Mouse (Mus musculus) thymus, adult 2 months (tissue): ENCODE data around the gene Wnt6. TPM values are rescaled to one million over a fixed set of nuclear protein-coding genes. Genes with fewer than 3 reads are reported as not detected.

Experiments
- DNase-seq: peaks from one replicate; pipeline ENCODE4 v3.0.0; 2021
- H3K27ac ChIP-seq: fragments of 200-500 bp; 2 replicates; pipeline ENCODE4 v1.5.1; 2012; ENCODE audit warnings: low read length, control low read depth; ENCODE audit not compliant: control insufficient read depth, insufficient read depth
- H3K27me3 ChIP-seq: fragments of 200-500 bp; 2 replicates; pipeline ENCODE4 v1.6.1; 2012; ENCODE audit warnings: mild to moderate bottlenecking, low read length, moderate library complexity, mixed read lengths; ENCODE audit not compliant: control insufficient read depth, insufficient read depth
- H3K36me3 ChIP-seq: fragments of 200-500 bp; 2 replicates; pipeline ENCODE4 v1.6.1; 2012; ENCODE audit warnings: mild to moderate bottlenecking, low read length, moderate library complexity; ENCODE audit not compliant: control insufficient read depth, insufficient read depth
- H3K4me1 ChIP-seq: fragments of 200-500 bp; replicated peaks from 2 replicates; pipeline ENCODE4 v1.6.1; 2012; ENCODE audit warnings: low read length; ENCODE audit not compliant: control insufficient read depth, insufficient read depth
- H3K4me3 ChIP-seq: fragments of 200-500 bp; 2 replicates; pipeline ENCODE4 v1.5.1; 2012; ENCODE audit warnings: mild to moderate bottlenecking, low read length, control low read depth, moderate library complexity; ENCODE audit not compliant: control insufficient read depth, insufficient read depth
- CTCF ChIP-seq: fragments of 200-500 bp; IDR thresholded peaks from 2 replicates; pipeline ENCODE4 v1.5.1; 2012; ENCODE audit warnings: mild to moderate bottlenecking, control low read depth, low read length, moderate library complexity, borderline replicate concordance; ENCODE audit not compliant: control insufficient read depth, poor library complexity, insufficient read depth; ENCODE audit errors: extremely low read depth
- POLR2A ChIP-seq: fragments of 200-500 bp; IDR thresholded peaks from 2 replicates; pipeline ENCODE4 v1.6.1; 2012; ENCODE audit warnings: mild to moderate bottlenecking, low read length, control low read depth, moderate library complexity; ENCODE audit not compliant: control insufficient read depth, poor library complexity, insufficient read depth; ENCODE audit errors: extremely low read depth
- WGBS: fragments of 180-500 bp; shearing (Covaris S2); methylation state at CpG from one replicate; pipeline ENCODE4 v1.1.7; 2018; 5-methylcytosine and 5-hydroxymethylcytosine counted together
- polyA plus RNA-seq: library from polyadenylated mRNA; depleted of rRNA; stranded (reverse); fragments of >200 nt; gene quantifications from 2 replicates; pipeline ENCODE4 v1.2.3, GENCODE M21; 2012

The Wnt6 gene
- polyA plus RNA-seq, 1 experiment: 1.9 TPM

GRCm38 (mm10) chr1:74740846-74741245, 30.8 kb upstream of the Wnt6 start:
- DNase-seq: no peak
- 91% methylated on average over 7 of the region's 7 CpGs for WGBS
- Histone ChIP-seq H3K27ac (no peak overlapping the region), H3K36me3 (no peaks in the 10 kb centered on the region), H3K4me3 (no peak overlapping the region), H3K27me3 (no peaks in the 10 kb centered on the region), H3K4me1 (no peaks in the 10 kb centered on the region)
- no peak for TF ChIP-seq CTCF
- TF ChIP-seq POLR2A: no peak

DNA sequence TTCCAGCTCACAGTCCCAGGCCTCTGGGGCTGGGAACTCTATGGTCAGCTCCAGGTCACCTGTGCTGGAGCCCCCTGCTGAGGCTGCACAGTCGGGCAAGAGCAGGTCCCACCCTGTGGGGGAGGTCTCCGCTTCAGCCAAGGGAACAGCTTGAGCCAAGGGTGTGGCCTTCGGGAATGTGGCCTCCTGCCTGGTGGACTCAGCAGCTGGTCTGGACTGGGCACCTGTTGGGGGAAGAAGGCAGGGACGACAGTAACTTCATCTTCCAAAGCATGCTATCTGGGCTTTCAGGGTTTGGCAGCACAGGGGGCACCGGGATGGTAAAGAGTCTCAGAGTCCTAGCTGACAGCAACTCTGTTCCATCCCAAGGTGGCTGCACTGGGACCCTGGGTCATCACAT, 24.4 kb upstream of the Wnt6 start:
- no peak overlapping the region for H3K27ac ChIP-seq
- no peak for DNase-seq
- 90% methylated on average over 5 of the region's 5 CpGs for WGBS

DNA sequence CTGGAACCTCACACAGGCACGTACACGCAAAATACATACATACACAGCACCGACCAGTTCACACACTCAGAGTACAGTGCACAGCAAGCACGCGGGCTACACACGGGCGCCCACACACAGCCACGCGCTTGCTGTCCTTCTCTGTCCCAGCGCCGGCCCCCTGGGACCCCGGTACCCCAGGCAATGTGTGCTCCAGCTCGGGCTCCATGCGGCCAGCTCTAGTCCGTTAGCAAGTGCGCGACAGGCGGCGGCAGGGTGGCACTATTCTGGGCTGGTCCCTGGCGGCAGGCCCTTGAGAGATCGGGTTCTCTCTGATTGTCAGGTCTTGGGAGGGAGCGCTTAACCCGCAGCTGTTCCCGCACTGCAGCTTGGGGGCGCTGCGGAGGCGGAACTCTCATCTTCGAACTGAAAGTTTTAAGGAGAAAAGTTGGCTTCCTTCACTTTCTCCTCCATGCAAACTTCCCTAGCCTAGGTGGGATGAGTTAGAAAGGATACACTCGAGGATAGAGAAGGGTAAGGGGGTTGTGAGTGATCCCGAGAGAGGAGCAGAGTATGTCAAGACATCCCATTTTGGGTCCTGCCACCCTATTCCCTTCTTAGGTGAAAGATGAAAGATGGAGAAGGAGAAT, 22.9 kb upstream of the Wnt6 start, which contains the start of gene Prkag3:
TSS of gene Prkag3 (minus strand) at position 579 of the 629 bp plus-strand sequence.
- H3K4me1 ChIP-seq: peaks cover 6% of the 10 kb centered on the region
- no peaks in the 10 kb centered on the region for H3K27me3 ChIP-seq
- WGBS: 16% methylated on average over 30 of the region's 30 CpGs
- DNase-seq: peak; percentile 49
- no peaks in the 10 kb centered on the region for H3K36me3 ChIP-seq
- no peak within 1 kb of the TSS for H3K27ac ChIP-seq
- no peak within 1 kb of the TSS for H3K4me3 ChIP-seq
- peak; percentile 39; the same call in 1 of the 2 replicates for TF ChIP-seq CTCF
- TF ChIP-seq POLR2A: no peak

More for the DNA sequence above, 24.4 kb upstream of the Wnt6 start:
- no peak overlapping the region for H3K4me3 ChIP-seq
- H3K4me1 ChIP-seq: no peaks in the 10 kb centered on the region
- H3K36me3 ChIP-seq: no peaks in the 10 kb centered on the region
- TF ChIP-seq CTCF (no peak), POLR2A (no peak)
- no peaks in the 10 kb centered on the region for H3K27me3 ChIP-seq

- Histone ChIP-seq H3K27ac (no peak overlapping the region), H3K27me3 (no peaks in the 10 kb centered on the region), H3K4me3 (no peak overlapping the region), H3K36me3 (no peaks in the 10 kb centered on the region), H3K4me1 (peaks cover 12% of the 10 kb centered on the region)
- TF ChIP-seq POLR2A (no peak), CTCF (no peak)
- WGBS: 92% methylated on average over 7 of the region's 7 CpGs
- DNase-seq: no peak
These were observed 22.4 kb upstream of the Wnt6 start for GRCm38 (mm10) chr1:74749301-74749700.

DNA sequence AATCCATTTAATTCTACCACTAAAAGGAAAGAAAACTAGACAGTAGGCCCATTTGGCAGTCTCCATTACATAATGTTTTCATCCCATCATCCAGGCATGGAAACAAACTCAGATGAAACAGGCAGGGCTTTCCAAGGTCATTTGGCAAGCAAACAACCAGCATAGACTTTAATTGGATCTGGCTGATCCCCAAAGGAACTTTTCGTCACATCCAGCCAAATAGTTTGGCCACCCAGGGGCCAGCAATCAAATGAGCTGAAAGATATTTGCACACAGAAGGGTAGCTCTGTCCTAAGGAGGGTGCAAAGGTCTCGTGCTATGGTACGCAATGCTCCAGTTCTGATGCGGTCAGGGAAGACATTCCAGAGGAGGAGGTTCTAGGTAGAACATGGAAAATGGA, 21.0 kb upstream of the Wnt6 start:
- TF ChIP-seq CTCF (no peak), POLR2A (no peak)
- 93% methylated on average over 4 of the region's 4 CpGs for WGBS

DNA sequence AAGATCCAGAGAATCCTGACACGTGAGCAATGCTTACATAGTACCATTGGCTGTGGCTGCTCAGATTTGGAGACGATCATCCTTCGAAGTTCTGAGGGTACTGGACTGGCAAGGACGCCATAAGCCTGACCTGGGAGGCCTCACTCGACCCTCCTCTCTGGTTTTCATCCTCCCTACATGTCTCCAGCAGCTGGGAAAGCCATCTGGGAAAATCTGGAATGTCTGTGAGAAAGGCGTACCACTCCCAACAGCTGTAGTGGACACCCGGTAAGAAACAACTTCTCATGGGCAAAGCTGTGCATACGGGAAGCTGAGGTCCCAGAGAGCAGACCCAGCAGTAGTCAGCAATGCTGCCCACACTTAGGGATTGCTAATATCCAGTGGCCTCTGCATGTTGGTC, 19.5 kb upstream of the Wnt6 start:
- TF ChIP-seq POLR2A (no peak), CTCF (no peak)
- 93% methylated on average over 8 of the region's 8 CpGs for WGBS
- Histone ChIP-seq H3K4me3 (no peak overlapping the region), H3K4me1 (peaks cover 13% of the 10 kb centered on the region), H3K27ac (no peak overlapping the region), H3K36me3 (no peaks in the 10 kb centered on the region), H3K27me3 (no peaks in the 10 kb centered on the region)
- DNase-seq: no peak

More for the DNA sequence above, 21.0 kb upstream of the Wnt6 start:
- Histone ChIP-seq H3K27ac (no peak overlapping the region), H3K4me3 (no peak overlapping the region), H3K4me1 (peaks cover 13% of the 10 kb centered on the region), H3K36me3 (no peaks in the 10 kb centered on the region), H3K27me3 (no peaks in the 10 kb centered on the region)
- no peak for DNase-seq

- no peak for TF ChIP-seq CTCF
- no peak for TF ChIP-seq POLR2A
- Histone ChIP-seq H3K36me3 (no peaks in the 10 kb centered on the region), H3K27me3 (no peaks in the 10 kb centered on the region), H3K27ac (no peak overlapping the region), H3K4me1 (peaks cover 13% of the 10 kb centered on the region), H3K4me3 (no peak overlapping the region)
- 98% methylated on average over 3 of the region's 3 CpGs for WGBS
- no peak for DNase-seq
These were observed 18.9 kb upstream of the Wnt6 start for GRCm38 (mm10) chr1:74752833-74753232.
